Mouse (Mus musculus) activated CD4-positive, CD25-positive, alpha-beta regulatory T cell, adult 4 months (primary cell): ENCODE data around the gene Afg1l. TPM values are rescaled to one million over a fixed set of nuclear protein-coding genes. Genes with fewer than 3 reads are reported as not detected.

ENCODE experiments used
- ATAC-seq: one replicate; pipeline ENCODE4 v1.8.0; 2017
- polyA plus RNA-seq, 2 experiments: library from polyadenylated mRNA; unstranded; fragments of 100-300 nt; shearing (Covaris generic); gene quantifications; one replicate each; pipeline ENCODE4 v1.2.1; 2017

Afg1l gene
- polyA plus RNA-seq, 2 experiments from 2014 or later: 2.9 to 5.2 TPM

DNA sequence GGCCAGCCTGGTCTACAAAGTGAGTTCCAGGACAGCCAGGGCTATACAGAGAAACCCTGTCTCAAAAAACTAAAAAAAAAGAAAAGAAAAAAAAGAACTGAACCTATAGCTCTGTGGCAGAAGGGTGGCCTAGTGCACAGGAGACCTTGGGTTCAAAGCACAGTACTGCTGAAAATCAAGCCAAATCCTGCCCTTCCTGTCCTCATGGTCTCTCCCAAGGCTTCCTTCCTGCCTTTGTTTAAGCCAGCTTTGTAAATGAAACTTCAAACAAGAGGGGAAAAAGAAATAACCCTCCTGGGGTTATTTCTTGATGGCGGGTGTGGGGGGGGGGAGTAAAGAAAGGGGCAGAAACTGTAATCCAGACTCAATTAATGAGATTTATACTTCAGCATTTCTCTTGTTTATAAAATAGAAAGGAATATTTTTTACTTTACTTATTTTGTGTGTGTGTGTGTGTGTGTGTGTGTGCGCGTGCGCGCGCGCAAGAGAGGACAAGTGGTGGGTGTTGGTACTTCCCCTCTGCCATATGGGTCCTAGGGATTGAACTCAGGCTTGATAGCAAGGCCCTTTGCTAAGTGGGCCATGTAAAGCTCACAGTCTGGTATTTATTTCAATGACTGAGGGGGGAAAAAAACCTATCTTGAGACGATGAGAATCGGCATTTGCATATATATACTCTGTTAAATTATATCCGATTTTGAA, 1.4 kb downstream of the Afg1l start:
- no peak for ATAC-seq

DNA sequence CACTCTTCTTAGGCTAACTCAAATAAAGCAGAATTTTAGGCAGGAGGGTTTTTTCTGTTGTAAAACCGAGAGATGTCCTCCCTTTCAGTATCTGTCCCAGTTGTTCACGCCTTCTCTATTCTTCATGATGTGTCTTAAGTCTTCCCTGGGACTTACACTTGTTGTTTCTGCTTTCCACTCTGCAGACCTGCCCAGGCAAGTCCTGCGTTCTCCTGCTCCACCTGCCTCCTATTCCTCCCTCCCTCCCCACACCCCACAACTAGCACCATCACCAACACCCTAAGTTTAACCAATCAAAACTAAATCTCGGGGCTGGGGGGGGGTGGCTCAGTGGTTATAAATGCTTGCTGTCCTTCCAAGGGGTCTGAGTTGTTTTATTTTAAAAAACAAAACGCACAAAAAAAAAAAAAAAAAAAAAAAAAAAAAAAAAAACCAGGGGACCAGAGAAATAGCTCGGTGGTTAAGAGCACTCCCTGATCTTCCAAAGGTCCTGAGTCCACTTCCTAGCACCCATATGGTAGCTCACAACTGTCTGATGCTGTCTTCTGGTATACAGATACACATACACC, 3.3 kb downstream of the Afg1l start:
- no peak for ATAC-seq

DNA sequence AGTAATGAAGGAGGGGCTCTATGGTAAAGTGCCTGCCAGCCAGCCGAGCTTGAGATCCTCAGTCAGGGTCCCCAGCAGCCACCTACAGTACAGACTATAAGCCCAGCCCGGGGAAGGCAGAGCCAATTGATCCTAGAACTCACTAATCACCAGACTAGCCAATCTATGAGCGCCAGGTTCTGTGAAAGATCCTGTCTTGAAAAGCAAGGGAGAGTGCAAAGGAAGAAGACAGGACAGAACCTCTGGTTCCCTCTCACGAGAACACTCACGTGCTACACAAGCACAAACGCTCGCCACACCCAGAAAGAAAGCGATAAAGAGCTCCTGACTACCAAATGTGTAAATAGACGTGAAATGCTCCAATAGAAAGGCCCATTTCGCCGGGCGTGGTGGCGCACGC, 13.6 kb downstream of the Afg1l start:
- ATAC-seq: no peak

DNA sequence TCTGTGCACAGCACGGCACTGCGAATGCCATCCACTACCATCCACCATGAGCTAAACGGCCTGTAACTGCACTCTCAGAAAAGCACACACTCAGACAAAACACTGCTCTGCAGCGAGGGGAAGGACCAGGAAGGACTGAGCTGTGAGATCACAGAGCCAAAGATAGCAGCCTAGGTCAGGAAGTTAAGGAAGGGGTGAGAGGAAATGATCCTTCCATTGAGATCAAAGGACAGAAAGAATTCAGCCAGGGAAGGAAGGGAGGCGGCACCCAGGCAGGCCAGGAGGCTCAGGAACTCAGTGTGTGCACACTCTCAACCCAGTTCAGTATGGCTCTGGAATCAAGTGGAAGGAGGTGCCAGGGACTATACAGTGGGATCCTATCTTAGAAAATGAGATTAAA, 14.1 kb downstream of the Afg1l start:
- no peak for ATAC-seq

DNA sequence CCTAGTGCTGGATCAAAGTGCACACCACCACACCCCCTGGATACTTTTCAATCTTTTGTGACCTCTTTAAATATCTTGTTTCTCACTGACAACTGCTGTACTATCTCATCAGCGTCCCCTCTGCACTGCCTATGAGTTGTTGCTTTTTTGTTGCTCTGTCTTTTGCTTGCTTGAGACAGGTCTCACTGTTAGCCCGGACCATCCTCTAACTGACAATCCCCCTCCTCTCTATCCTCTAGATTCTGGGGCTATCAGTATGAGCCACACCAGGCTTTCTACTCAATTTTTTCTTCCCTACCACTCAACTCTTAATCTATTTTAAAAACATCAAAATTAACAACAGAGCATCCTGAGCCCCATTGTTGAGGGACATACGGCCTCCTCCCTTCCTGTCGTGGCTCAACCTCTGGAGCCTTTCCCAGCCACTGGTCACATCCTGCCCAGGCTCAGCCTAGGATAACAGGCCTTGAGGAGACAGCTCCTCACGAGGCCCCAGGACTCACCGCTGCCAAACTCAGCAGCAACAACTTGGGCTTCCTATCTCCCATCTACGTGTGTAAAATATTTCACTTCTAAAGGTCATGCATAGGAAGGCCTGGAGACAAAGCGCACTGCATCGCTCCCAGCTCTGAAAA, 20.7 kb downstream of the Afg1l start:
- no peak for ATAC-seq

DNA sequence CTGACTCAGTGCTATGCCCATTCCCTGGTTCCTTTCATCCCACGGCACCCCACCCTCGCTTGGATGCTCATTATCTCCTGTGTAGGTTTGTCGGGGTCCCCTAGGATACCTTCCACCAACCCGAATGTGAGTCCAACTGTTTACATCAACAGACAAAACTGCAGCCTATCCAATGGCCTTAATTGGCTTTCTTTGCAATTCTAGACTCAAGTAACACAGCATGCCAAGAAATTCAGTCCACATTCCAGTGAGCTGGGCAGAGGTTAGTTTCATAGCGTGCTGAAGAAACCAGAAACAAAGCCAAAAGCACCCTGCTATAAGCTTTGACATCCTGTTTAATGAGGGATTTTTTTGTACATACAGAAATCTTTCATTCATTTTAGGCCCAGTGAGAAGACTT, 22.4 kb downstream of the Afg1l start:
- ATAC-seq: no peak

DNA sequence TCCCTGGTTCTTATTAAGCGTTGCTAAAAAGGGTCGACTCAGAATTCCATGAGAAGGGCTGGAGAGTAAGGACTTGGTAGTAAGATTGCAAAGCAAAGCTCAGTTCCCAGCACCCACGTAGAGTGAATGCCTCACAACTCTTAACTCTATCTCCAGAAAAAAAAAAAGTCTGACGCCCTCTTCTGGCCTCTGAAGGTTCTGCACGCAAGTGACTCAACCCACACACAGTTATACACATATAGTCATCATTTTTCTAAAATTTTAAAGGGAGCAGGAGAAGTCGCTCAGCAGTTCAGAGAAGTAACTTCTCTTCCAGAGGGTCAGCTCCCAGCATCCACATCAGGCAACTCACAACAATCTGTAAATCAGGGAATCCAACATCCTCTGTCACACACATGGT, 23.7 kb downstream of the Afg1l start:
- no peak for ATAC-seq

DNA sequence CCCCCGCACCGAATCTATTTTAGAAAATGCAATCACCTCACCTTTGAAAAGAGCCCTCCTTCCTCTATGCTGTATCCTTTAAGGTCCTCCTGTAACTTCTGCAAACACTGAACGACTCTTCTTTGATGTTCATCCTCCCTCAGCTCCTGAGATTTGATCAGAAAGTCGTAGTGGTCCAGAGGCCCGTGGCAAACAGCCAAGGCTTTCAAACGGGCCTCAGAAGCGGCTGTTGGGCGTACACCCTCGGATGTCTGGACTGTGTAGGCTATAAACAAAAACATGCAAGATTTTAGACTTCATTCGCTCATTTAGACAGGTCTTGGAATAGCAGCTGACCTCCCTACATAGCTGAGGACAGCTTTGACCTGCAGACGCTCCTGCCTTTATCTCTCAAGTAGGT, 24.1 kb downstream of the Afg1l start:
- no peak for ATAC-seq

DNA sequence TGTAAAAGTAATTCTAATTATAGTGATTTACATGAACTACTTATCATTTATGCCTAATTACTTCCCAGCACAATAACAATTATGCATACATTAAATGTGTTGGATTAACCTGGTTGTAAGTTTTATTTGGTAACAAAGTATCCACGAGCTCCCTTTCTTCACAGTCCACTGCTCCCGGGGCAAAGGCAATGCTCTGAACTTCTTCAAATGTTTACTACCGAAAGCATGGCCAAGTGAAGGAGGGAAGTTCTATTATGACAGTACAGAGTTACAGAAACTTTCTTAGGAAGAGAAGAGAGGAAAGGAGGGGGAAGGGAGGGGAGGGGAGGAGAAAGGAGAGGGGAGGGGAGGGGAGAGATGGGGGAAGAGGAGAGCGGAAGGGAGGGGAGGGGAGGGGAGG, 28.7 kb downstream of the Afg1l start:
- ATAC-seq: no peak

DNA sequence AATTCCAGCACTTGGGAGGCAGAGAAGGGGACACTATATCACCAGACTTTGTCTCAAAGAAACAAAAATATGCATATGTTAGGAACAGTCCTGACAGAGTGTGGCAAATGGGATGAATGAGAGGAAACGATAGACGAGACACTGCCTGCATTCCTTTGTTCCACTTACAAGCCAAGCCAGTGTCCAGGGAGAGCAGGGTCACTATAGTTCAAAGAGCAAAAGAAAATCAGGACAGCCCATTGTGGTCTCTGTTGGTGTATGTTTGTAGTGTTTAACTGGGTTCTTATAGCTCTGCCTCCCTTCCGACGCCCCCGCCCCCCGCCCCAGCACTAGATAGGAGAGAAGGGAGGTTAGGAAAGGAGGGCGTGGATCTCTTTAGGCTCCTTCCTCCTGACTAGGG, 30.0 kb downstream of the Afg1l start:
- ATAC-seq: no peak

DNA sequence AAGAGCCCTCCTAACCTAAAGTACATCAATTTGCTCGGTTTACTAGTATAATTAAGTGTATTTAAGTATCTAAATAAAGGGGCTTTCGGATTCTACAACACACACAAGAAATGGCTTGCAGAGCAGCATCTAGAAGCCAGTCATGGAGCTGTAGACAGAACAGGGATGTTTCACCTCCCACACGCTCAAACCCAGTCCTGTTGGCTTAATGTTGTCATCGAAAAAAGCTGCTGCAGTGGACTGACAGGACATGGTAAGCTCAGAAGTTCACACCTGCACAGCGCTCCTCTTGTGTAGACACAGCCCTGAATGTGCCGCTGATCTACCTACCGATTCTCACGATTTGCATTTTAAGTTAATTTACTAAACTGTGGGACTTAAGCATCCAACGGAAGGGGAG, 32.2 kb downstream of the Afg1l start:
- ATAC-seq: no peak

DNA sequence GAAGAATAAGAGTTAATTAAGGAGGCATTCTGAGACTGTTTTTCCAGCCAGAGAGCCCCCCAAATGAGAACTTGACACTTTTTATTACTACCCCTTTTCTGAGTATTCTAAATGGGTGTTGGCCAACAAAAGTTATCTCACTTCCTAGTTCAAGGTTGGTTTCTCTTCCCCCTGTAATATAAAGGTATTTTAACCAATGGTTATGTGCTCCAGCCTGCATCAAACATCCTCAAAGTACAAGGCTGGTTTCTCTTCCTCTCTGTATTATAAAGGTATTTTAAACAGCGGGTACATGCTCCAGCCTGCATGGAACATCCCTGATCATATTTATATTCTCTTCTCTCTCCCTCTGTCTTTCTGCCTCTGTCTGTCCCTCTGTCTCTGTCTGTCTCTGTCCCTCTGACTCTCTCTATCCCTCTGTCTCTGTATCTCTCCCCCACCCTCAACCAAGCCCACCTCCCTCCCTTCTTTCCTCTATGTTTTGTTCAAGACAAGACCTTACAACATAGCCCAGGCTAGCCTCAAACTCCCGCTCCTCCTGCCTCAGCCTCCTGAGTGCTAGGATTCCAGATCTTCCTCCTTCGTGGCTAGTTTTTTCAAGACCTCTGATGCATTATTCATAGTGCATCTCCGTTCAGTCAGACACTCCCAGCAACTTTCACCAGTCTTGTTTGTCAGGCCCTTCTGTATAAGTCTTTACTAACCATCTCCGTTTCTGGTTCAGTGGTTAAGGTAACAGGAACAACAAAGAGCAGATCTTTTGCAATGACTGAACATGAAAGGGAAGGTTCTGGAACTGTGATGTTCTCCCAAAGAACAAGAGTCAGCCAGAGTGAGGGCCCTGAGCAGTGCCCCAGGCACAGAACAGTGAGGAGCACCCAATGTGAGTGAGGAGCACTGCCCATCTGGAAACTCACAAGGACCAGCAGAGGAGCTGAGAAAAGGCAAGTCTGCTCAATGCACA, 41.2 kb downstream of the Afg1l start:
- ATAC-seq: no peak

DNA sequence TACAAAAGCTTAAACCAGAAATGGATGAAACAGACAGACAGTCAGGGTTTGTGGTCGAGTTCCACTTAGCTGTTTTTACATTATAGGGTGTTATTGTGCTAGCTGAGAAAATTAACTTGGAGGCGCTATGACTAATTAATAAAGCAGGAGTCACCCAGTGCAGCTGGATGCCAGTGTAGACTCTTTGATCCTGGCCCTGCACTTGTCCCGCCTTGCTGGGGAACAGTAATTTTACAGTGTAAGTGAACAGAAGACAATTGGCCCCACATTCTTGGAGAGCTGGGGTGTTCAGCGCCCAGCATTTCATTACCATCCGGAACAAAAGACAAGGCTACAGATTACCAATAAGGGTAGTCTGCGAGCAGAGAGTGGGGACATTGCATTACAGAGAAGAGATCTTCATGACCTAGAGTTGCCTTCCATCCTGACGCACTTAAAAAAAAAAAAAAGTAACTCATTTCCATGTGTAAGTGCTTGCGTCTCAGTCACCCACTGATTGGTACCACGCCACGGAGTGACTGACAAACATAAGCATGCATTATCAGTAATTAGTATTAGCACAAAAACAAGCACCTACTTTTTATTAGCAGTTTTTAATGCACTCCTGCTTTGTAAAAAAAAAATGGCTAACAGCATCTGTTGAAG, 60.7 kb downstream of the Afg1l start:
- ATAC-seq: no peak

DNA sequence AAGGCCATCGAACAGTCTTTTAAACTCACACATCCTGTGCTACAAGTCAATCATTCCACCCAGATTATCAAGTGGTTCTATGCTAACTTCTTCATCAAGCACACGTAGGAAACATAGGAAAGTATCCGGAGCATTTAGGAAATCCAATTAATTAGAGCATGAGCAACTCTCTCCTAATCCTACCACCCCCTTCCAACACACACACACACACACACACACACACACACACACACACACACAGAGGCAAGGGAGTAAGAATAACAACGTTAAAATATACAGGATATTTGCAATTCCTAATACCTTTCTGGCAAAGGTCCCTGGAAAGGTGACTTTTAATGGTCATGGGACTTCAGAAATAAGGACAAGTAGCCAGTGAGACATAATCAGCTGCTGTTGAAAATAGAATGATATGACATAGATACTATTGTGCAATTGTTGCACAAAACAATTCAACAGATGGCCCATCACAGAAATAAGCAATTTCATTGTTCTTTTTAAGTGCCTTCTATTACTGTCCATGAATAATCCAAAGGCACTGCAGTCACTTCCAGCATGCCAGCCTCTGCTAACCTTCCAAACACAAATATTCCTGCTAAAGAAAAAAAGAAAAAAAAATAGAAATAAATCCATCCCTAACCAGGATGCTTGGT, 62.4 kb downstream of the Afg1l start:
- no peak for ATAC-seq

DNA sequence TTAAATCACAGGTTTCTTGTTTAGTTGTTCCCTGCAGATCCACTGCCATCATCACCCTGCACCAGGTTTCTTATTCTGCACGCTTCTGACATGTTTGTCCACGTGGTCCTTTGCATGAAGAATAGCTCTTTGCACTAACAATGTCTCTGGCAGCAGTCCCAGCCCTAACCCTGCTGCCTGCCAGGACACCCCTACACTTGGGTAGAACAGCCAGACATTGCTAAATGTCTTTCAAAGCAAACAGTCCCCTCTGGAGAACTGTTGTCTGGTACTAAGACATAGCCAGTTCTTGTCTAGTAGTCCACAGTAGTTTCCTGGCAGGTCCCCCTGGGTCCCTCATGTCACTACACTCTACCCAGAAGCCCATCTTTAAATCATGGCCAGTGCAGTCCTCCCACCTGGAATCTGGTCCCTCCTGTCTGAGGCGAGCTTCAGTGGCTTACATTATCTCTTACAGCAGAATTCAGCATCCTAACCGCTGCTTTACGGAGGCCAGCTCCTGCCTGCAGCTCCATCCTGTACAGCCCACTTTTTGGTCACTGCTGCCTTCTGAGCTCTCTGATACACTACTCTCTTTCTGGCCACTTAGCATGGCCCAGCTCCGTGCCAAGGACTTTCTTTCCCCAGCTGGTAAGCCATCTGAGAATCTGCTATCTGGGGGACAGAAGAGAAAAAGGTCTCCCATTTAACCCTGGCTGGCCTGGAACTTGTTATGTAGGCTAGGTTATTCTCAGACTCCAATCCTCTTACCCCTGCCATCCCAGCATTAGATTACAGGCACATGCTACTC, 67.4 kb downstream of the Afg1l start:
- ATAC-seq: no peak

DNA sequence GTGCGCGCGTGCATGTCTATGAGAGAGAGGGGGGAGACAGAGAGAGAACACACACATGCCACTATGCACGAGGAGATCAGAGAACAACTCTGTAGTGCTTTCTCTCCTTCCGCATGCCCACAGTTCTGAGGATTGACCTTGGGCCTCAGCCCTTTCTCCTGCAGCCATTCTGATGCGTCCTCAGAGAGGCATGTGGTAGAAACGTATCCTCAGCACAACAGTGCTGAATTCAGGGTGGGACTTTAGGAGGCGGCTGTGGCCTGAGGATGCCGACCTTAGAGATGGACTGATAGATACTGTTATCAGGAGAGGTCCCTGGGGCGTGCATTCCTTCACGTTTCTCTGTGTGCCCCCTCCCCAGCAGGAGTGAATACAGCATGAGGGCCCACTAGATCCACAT, 87.9 kb downstream of the Afg1l start:
- ATAC-seq: no peak

DNA sequence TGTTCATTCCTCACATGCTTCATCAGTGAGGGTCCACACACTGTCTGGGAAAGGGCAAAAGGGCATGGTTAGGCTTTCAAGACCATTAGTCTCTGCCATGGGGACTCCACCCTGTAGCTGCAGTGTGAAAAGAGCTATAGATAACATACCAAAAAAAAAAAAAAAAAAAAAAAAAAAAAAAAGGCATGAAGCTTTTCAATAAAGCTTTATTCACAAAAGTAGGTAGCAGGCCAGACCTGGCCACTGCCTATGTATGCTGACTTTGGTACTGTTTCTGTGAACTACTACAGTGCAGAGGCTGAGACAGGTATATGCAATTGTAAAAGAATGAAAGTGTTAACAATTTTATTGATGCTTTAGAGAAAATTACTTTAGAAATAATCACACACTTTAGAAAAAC, 90.2 kb downstream of the Afg1l start:
- no peak for ATAC-seq

DNA sequence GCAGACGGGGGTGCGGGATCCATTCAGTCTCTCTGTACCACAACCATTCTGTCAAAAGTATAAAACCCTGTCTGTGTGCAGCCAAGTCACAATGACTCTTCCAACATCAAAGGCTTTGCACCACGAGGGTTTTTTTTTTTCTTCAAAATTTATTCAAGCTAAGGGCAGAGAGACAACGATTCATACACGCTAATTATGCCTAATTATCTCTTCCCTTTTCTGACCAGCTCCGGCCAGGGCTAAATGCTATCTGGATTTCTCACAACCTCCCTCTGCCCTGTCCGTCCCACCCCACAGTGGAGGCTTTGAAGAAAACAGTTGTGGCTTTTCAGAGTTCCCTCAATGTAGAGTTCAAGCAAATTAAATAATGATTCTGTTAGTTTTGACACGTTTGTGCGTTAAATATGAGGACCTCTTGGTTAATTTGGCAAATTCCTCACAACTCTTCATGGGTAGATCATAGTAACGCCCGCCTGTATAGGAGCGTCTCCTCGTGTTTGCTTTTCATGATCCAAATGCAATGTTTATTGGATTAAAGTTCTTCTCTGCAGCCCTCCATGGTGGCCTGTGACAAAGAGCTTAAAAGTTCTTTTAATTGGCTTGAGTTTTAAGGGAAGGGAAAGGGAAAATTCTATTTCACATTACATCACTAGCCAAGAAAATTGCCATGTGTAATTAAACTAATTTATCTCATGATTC, 93.3 kb downstream of the Afg1l start:
- ATAC-seq: no peak

DNA sequence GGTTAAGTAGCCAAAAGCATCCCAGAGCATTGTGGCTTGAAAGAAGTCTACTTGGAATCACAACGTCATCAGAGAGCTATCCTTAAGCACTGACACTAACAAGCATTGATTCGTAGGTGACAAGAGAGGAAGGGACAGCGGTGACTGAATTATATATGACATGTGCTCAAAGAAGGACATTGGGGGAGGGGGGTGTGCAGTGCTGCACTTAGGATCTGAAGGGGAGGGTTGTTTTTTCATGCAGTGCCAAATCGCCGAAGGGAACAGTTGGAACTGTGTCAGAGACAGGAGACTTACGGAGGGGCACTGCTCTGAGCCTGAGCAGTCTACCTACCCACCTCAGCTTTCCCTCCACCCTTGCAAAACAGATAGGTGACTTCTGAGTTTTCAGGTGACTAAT, 94.7 kb downstream of the Afg1l start:
- ATAC-seq: no peak

DNA sequence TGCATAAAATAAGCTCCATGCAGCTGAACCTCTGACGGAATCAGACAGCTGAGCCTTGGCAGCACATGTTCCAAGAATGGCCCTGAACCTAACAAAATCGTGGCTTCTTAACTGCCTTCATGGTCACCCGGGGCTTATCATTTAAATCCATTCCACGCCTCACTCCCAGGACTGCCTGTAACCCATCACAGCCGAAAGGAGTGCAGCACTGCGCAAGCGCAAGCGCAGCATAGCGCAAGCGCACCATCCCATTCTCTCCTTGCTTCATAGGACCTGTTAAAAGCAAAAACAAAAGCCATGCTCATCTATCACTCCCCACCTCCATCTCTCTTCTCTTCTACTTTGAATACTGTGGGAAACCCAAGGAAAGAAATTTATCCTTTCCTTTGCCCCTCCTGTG, 114.1 kb downstream of the Afg1l start:
- no peak for ATAC-seq

DNA sequence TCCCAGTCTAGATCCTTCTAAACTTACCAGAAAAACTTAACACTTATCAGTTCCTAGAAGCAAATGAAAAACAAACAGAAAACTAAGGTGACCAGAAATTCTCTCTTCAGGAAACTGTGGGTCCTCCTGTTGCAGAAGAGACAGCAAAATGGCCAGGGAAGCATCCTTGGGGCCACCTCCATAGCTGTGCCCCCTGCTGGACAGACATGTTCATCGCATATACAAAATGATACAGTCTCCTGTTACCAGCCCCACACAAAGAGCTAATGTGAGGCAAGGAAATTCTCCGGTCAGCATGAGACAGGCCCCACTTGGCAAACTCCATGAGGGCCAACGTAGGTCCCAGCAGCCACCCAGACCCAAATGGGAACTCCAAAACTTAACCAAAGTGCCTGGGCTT, 122.4 kb downstream of the Afg1l start:
- ATAC-seq: no peak
